Mouse (Mus musculus) heart, adult 2 months (tissue): ENCODE data around the gene Gpkow.

ENCODE experiments used
- CTCF ChIP-seq: fragments of 200-600 bp; IDR thresholded peaks from 2 replicates; pipeline ENCODE4 v1.8.1; 2022; ENCODE audit warnings: antibody characterized with exemption, mild to moderate bottlenecking, moderate library complexity
- POLR2A ChIP-seq: fragments of 200-500 bp; IDR thresholded peaks from 2 replicates; pipeline ENCODE4 v1.6.1; 2011; ENCODE audit warnings: mild to moderate bottlenecking, low read depth, low read length, control low read depth; ENCODE audit not compliant: insufficient read depth

DNA sequence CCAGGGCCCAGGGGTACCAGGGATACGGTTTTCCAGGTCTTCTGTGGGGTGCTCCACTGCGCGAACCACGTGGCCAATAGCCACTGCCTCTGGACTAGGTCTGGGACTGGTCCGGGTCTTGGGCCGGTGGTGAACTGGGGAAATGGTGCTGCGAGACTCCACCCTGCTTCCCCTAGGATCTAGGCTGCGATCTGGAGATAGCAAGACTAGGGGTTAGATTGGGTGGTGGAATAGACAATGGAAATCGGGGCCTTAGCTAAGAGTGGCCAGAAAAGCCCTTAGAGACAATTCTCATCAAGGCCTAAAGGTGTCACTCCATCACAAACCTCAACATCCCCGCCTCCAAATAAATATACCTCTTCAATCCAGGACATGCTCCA is 21.9 kb upstream of the Gpkow start:
- TF ChIP-seq CTCF (no peak), POLR2A (no peak)
